Mouse (Mus musculus): Measurements from ENCODE around the gene Pidd1.

DNA sequence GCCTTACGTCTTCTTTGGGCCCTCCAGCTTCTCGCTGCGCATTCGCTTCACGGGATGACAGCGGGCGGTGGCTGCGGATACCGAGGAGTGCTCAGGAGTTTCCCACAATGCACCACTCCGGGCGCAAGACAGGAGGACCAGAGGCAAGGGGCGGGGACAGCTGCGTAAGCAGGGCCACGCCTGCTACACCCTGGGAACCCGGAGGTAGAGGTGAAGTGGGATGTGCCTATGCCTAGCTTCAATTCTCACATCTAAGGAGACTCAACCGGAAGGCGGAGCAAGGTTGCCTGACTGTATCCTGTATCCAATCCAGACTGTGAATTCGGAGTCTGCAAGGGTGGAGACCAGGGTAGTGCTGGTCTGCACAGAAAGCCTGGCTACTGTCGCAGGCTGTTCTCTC is 14.5 kb downstream of the Pidd1 start, which contains the start of gene Cend1:
- TF ChIP-seq EP300 (IDR thresholded peaks at IDR 0.05; ENCODE audit: insufficient read depth, low read depth, low read length), result 0 out of 2 replicates have a peak, but pooled peaks have one; percentile 12
- no peak for TF ChIP-seq CTCF (IDR thresholded peaks at IDR 0.05; ENCODE audit: low read depth, low read length)
